Mouse (Mus musculus): ENCODE measurements around the gene Sphk2. TPM values are rescaled to one million over a fixed set of nuclear protein-coding genes. Genes with fewer than 3 reads are reported as not detected.

The Sphk2 gene
- total RNA-seq (2021) = 10 to 100 TPM; 30.5 to 31.4 TPM
- long read RNA-seq, experiment 1, transcript Sphk2-202 (7 exons, 3,548 nt) = minor isoform, 11 of 37 reads
- long read RNA-seq, experiment 1, transcript Sphk2-201 (6 exons, 2,968 nt) = major isoform, 15 of 37 reads
- long read RNA-seq, experiment 1, partial matches to known transcripts = 7 of 37 reads
- long read RNA-seq, experiment 1, other reads (novel, unspliced or antisense) = 4 of 37 reads
- long read RNA-seq, experiment 2, transcript Sphk2-202 (7 exons, 3,548 nt) = major isoform, 16 of 48 reads
- long read RNA-seq, experiment 2, transcript Sphk2-201 (6 exons, 2,968 nt) = minor isoform, 12 of 48 reads
- long read RNA-seq, experiment 2, partial matches to known transcripts = 7 of 48 reads
- long read RNA-seq, experiment 2, other reads (novel, unspliced or antisense) = 11 of 48 reads

DNA sequence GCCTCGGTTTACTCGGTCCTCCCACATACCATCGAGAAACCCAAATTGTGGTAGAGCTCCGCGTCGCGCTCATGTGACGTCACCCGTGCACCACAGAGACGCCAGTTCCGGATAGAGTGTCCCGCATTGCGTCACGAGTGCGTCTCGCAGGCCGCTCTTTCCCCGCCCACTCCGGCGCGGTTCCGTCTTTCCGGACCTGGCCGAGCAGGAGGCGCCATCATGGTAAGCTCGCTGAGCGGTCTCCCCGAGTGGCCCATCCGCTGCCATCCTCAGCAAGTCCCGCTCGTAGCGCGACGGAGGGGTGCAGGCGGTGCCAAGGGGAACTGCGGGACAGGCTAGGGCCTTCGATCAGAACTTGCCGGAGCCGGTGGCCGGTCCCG lies at the start of gene Sphk2:
TSS of gene Sphk2 (minus strand) at position 85 of the 380 bp plus-strand sequence.
- peak; percentile 99 for DNase-seq (ENCODE audit: low spot score in 2 of 2)

DNA sequence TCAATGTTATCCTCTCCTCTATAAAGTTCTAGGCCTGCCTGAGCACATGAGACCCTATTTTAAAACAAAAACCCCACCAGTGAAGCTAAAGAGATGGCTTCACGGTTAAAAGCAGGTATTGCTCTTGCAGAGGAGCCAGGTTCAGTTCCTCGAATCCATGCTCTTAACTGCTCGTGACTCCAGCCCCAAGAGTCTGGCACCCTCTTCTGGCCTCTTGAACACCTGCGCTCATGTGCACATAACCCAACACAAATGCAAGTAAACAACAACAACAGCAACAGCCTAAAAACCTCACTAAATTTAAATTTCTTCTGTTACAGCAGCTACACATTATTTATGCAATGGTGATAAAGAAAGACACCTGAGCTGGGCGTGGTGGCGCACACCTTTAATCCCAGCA lies 49.7 kb upstream of the Sphk2 start:
- no peak for DNase-seq (ENCODE audit: low spot score in 2 of 2)

DNA sequence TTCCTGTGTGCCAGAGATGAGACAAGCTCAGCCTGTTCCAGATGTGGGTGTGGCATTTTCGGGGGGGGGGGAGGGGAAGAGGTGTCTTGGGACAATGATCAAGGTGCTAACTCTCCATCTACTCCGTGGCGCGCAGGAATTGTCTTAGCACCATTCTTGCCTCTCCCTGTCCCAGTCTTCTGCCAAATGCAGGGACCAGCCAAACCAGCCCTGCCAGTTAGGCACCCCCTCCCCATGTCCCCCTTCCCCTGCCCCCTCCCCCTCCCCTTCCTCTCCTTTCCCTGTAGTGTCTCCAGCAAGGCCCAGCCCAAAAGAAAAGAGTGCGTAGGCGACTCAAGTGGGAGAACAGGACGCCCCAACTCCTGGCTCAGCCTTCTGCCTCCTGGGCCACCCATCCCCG lies 49.0 kb upstream of the Sphk2 start:
- DNase-seq (ENCODE audit: low spot score in 2 of 2) = no peak

DNA sequence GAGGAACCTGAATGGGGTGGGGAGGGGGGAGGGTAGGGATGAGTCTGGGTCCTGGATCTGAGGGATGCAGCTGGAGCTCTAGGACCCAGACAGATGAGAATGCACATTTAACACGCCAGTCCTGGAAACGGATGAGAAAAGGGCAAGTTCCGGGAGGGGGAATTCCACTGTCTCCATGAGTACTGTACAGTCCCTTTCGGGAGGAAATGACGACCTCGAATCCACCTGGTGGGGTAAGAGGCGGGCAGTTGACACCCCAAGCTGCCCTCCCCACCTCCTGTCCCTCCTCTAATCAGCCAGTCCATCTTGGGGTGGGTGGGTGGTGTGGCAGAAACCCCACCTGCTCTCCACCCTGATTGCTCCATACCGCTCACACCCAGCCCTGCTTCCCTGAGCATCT lies 48.2 kb upstream of the Sphk2 start:
- no peak for DNase-seq (ENCODE audit: low spot score in 2 of 2)

DNA sequence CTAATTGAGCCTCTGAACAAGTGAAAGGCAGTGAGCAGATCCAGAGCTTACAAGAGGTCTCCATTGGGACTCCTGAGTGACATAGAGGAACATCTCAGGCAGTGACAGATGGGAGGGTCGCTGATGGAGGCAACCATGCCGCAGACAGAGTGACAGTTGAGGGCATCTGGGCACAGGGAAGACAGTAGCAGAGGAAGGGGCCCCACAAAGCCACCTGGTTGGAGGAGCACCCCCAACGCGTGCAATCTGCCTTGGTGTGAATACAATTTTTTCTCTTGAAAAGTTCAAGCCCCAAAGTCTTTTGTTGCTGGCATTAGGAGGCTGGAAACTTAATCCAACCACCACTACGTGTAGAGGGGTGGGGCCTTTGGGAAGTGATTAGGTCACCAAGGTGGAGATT lies 42.3 kb upstream of the Sphk2 start:
- DNase-seq (ENCODE audit: low spot score in 2 of 2) = no peak

DNA sequence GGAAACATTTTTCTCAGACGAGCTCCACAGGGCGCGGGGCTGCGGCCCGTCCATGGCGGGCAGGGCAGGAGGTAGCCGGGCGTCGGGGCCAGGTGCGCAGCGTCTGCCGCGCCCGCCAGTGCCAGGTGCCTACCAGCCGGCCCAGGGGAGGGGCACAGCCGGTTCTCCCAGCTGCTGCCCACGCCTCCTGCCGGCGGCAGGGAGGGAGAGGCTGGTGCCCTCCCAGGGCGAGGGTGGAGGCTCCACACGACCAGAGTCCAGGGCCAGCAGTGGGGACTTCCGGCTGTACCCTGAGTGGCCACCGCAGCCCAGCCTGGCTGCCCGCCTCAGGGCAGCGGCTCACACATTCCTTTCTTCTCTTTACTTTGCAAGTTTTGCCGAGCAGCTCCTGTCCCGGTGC lies 41.6 kb upstream of the Sphk2 start:
- no peak for DNase-seq (ENCODE audit: low spot score in 2 of 2)

DNA sequence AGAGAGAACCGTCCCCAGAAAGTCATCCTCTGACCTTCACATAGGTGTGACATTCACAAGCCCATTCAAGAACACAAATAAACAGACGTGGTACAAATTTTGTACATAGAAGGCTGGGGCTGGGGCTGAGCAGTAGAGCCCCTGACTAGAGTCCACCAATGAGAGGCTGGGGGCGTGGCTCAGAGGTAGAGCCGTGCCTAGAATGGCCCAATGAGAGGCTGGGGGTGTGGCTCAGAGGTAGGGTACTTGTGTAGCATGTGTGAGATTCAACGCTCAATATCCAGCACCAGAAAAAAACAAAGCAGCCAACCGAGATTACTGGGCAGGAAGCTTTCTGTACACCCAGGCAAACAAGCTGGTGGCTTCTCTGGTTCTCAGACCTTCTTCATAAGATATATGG lies 37.9 kb upstream of the Sphk2 start:
- DNase-seq (ENCODE audit: low spot score in 2 of 2) = no peak

DNA sequence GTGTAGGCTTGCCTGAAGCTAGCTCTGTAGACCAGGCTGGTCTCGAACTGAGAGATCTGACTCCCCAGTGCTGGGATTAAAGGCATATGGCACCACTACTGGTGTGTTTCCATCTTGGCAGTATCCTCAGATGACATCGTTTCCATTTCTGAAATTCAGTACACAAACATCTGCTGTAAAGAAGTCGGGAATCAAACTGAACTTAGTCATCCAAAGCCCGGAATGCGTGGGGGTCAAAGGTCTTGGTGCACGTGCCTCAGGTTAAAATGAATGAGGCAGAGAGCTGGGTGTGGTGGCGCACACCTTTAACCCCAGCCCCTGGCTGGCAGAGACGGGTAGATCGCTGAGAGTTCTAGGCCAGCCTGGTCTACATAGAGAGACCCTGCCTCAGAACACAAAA lies 32.4 kb upstream of the Sphk2 start:
- DNase-seq (ENCODE audit: low spot score in 2 of 2) = no peak

DNA sequence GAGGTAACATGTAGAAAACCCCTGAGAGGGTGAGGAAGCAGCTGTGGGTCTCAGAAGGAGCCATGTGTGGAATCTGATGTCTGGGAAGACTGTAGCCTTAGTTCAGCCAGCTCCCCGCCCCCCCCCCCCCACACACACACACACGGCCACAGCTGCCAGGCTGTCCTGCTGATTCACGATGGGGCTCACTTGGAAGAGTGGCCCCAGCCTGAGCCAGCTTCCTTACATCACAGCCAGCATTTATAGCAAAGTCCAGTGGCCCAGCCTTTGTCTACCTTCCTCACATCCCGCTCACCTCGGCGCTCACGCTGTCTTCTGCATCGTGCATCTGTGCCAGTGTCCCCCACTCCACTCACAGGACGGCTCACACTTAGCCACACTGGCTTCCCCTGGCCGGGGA lies 31.6 kb upstream of the Sphk2 start:
- no peak for DNase-seq (ENCODE audit: low spot score in 2 of 2)

DNA sequence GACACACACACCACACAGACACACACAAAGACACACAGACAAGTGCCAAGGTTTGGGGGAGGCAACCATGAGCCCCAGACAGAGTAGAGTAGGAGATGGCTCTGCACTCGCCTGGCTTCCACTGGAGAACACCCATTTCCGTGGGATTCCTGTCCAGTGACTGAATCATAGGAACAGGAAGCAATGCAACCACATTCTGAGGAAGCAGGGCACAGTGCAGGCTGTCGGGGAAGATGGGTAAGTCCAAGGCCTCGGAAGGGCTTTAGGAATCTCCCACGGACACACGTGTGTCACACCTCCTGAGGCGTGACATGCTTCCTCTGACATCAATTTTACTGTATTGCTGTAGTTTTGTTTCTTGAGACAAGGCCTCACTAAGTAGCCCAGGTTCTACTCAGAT lies 30.3 kb upstream of the Sphk2 start:
- no peak for DNase-seq (ENCODE audit: low spot score in 2 of 2)

DNA sequence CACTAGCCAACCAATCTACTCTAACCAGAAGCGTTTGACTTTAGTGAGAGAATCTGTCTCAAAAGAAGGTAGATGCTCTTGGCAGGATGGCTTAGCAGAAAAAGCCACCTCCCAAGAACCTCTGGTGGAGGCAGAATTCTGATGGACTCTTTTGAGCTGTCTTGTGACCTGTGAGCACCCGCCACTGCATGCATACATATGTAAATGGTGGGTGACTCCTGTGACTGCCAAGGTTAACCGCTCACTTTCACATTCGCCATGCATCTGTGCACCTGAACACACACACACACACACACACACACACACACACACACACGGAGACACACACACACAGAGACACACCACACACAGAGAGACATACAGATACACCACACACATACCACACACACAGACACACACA lies 29.6 kb upstream of the Sphk2 start:
- DNase-seq (ENCODE audit: low spot score in 2 of 2) = no peak

DNA sequence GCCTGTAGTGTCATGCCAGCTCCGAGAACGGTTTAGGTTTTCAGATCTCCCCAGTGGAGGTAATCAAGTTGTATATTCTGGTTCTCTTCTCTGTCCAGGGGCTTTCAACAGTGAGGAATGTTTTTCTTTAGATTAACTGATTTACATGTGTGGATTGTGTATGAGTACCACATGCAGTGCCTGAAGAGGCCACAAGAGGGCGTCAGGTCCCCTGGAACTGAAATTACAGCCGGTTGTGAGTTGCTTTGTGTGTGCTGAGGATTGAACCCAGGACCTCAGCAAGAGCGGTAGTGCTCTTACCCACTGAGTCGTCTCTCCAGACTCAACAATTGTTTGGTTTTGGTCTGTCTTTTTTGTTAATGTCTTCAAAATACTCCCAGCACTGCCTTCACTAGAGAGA lies 28.7 kb upstream of the Sphk2 start:
- no peak for DNase-seq (ENCODE audit: low spot score in 2 of 2)

DNA sequence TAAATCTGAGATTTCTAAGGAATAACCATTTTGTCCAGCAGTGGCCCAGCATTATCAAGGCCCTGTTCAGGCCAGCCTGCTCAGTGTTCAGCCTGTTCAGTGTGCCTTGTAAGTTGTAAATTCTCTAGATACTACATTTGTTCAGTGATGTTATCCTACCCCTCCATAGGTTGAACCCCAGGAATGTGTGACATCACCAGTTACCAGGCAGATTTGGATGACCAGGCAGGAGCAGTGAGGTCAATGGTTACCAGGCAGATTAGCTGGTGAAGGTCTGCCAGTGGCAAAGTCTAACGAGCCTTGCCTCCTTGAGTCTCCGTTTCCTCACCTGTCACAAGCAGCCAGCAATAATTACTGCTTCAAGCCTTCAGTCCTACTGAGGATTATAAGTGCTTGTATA lies 26.6 kb upstream of the Sphk2 start:
- peak; percentile 51 to 68 for DNase-seq (ENCODE audit: low spot score in 2 of 2)

DNA sequence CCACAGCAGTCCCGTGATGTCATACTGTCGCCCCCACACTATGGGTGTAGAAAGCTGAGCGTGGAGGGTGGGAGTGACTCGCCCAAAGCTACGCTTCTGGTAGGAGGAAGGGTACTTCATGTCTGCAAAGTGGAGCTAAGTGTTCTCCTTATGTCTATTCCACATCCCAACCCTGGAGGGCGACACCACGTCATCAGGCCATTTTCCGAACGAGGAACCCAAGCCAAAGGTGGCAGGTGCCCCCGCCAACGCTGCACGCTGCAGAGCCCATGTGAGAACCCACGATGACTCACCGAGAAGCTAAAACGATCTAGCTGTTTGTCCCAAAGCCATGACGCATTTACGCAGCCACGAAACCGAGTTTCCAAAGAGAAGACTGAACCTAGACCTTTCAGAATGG lies 24.5 kb upstream of the Sphk2 start:
- DNase-seq (ENCODE audit: low spot score in 2 of 2) = peak; percentile 80 to 86

DNA sequence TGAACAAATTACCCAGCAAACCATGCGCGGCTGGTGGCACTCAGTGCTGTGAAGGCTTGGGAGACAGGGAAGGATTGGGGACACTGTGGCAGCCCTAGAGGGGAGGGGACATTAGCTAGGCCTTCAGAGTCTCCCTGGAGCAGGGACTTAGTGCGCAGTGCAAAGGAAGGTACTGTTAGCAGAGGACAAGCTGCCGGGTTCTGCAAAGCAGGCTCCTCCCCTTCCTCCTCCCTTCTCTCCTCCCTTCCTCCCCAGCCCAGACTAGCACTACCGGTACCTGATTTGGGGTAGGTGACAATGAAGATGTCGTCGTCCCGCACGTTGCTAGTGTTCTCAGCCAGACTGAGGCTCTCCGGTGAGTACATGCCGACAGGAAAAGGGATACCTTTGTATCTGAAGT lies 24.0 kb upstream of the Sphk2 start:
- peak in 1 of 2 experiments; percentile 31 for DNase-seq (ENCODE audit: low spot score in 2 of 2)

DNA sequence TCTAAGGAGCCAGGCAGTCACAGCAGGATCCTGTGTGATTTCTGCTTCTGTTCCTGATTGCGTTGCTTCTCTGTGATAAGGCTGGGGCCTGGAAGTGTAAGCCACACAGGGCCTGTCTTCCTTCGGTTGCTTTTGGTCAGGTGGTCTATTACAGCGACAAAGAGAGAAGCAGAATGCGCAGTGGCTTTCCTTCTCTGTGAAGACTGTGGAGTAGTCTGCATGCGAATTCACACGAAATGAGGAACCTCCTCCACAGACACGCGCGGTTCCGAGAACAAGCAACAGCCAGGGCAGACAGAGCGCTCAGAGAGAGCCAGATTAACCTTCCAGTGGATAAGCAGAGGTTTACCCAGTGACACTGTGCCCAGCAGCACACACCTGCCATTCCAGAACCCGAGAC lies 23.5 kb upstream of the Sphk2 start:
- no peak for DNase-seq (ENCODE audit: low spot score in 2 of 2)

DNA sequence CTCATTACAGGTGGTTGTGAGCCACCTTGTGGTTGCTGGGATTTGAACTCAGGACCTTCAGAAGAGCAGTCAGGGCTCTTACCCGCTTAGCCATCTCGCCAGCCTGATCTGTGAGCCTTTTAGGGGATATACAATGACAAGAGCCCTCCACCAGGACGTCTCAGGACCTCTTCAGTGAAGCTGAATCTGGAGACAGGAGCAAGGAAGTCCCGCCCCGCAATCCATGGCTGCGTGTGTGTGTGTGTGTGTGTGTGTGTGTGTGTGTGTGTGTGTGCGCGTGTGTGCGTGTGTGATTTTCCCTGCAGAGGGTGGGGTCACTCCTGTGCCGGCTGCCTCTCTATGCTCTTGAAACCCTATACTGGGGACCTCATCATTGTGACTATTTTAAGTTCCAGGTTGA lies 22.0 kb upstream of the Sphk2 start:
- no peak for DNase-seq (ENCODE audit: low spot score in 2 of 2)

DNA sequence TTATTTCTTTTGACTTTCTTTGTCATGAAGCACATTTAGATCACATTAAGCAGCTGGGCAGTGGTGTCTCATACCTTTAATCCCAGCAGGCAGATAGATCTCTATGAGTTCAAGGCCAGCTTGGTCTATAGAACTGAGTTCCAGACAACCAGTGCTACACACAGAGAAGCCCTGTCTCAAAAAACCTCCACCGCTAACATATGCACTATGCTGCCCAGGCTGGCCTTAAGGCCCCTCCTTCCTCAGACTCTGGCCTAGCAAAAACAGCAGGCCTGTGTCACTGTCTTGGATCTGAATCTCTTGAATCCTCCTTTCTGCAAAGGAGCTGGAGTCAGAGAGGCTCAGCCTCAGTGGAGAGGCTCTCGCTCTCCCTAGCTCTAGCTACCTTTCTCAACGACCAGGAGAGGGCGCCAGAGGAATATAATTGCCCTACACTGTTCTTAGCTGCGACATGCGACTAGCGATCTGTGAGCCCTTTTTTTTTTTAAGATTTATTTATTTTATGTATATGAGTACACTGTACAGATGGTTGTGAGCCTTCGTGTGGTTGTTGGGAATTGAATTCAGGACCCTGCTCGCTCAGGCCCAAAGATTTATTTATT lies 21.5 kb upstream of the Sphk2 start:
- DNase-seq (ENCODE audit: low spot score in 2 of 2) = peak; percentile 76 to 90

DNA sequence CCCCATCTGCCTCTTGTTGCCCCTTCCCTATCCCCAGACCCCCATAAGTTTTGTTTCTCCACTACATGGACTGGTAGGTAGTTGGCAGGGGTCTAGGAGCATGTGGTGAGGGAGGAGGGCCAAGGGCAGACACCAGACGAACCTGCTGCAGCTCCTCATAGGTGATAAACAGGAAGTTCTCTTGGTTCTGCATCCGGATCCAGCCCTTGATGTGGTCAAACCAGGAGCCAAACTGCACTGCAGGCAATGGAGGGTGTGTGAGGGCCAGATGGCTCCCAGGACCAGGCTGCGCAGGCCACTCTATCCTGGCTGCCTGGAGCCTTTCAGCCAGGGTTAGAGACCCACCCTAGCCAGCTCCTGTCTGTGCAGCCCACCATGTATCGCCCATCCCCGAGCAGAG lies 15.7 kb upstream of the Sphk2 start:
- no peak for DNase-seq (ENCODE audit: low spot score in 2 of 2)

DNA sequence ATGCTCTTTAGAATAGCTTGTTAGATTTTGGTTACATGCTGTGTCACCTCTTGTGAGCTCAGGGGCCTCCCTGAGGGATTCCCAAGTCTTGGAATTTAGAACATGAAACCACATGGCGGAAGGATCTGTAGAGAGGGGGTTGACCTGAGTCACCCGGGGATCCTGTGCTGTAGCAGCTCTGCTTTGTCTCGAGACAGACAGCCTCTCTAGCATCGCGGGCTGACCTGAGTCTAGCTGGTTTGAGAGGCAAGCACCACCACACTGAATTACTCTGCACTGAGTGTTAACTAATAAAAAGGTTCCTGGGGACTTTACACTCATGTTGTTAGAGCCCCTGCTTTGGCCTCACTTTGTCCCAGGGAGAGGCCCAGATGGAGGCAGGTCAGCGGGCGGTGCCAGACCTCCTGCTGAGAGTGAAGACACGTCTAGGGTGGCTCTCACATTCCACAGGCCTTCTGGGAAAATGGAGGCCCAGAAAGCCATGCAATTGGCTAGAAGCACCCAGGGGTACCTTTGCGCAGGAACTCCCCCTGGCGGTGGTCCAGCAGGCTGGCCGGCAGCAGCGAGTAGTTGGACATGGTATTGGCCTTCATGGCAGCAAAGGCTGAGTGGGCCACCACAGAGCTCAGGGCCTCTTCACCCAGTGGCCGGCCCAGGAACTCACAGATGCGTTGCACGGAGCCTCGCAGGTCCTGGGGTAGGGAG lies 13.1 kb upstream of the Sphk2 start:
- DNase-seq (ENCODE audit: low spot score in 2 of 2) = no peak

DNA sequence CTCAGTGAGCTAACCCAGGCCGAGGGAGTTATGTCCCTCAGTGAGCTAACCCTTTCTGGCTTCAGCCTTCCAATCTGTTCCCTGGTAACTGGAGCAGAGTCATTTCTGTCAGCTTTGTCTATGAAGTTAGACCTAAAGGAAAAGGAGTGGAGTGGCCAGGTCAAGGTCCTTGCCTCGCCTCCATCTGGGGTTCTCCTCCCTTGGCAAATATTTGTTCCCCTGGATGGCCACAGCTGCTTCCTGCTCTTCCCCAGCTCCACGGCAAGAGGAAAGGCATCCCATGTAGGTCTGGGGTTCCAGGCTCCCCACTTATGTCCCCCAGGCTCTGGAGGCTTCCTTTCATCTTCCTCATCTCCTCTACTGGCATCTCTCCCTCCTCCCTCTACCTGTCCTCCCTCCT lies 9.8 kb upstream of the Sphk2 start:
- DNase-seq (ENCODE audit: low spot score in 2 of 2) = no peak

DNA sequence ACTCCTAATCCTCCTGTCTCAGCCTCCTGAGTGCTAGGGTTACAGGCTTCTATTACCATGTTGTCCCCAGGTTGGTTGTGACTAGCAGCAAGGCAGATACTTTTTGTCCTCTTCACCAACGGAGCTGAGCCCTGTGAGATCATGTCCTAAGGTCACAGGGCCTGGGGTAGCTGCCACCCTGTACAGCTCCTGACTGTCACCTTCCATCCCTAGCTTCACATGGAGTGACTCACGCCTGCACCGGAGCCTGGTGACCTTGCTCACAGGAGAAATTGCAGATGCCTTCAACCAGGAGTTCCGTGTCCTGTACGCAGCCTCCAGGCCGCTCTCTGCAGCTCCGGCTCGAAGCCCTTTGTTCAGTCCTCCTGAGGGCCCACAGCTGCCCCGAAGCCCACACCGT lies 8.6 kb upstream of the Sphk2 start:
- DNase-seq (ENCODE audit: low spot score in 2 of 2) = no peak

DNA sequence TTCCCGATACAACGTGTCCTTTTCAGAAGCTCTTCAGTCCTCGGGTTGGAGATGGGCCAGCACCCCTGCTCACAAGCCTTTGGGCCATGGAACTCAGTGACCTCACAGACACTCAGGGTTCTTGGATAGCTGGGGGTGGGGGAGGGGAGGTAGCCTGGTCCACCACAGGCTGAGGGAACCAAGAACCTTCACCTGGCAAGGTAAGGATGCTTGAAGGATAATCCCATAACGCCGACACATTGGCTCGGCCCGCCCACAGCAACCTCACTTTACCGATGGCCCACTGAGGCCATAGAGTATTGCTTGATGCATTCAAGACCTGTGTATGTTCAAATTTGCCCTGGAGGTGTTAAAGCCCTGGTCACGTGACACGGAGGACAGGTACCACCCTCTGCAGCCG lies 7.9 kb upstream of the Sphk2 start, which contains the start of gene Spaca4:
TSS of gene Spaca4 (minus strand) at position 101 of the 400 bp plus-strand sequence.
- no peak for DNase-seq (ENCODE audit: low spot score in 2 of 2)

All from layer of hippocampus, postnatal 14 days (tissue).